Mouse (Mus musculus): ENCODE measurements at regions not wholly inside any gene's neighbourhood (a gene's known extent, or its start where the extent isn't known, plus 50 kb on each side); places are given as distances from the start of the nearest gene placed in this dataset.

- TF ChIP-seq CTCF (IDR thresholded peaks at IDR 0.05; ENCODE audit: borderline replicate concordance, insufficient read depth, low read length) (no peak), POLR2A (IDR thresholded peaks at IDR 0.05; ENCODE audit: low read depth, low read length) (no peak)
Observed at GRCm38 (mm10) chr8:109105693-109106092, 388.1 kb upstream of the Pmfbp1 start.
